Mouse (Mus musculus): ENCODE results near the gene Hyal2. TPM values are rescaled to one million over a fixed set of nuclear protein-coding genes. Genes with fewer than 3 reads are reported as not detected.
"Not testable (repeated sequence)": the region's sequence is repeated elsewhere in the genome, so short reads cannot be mapped to it uniquely, and the experiment has no call there.

Hyal2 gene
- total RNA-seq, 2 experiments from 2014 or later = 43.4 to 49.7 TPM

DNA sequence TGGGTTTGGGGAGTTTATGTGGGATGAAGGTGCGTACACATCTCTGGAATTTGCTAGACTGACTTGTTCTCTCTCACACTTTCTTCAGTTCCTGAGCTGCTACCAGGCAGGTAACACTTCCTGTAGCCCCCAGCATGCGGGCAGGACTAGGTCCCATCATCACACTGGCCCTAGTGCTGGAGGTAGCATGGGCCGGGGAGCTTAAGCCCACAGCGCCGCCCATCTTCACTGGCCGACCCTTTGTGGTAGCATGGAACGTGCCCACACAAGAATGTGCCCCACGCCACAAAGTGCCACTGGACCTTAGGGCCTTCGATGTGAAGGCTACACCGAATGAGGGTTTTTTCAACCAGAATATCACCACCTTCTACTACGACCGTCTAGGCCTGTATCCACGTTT lies 2.3 kb downstream of the Hyal2 start:
- no peak for DNase-seq

DNA sequence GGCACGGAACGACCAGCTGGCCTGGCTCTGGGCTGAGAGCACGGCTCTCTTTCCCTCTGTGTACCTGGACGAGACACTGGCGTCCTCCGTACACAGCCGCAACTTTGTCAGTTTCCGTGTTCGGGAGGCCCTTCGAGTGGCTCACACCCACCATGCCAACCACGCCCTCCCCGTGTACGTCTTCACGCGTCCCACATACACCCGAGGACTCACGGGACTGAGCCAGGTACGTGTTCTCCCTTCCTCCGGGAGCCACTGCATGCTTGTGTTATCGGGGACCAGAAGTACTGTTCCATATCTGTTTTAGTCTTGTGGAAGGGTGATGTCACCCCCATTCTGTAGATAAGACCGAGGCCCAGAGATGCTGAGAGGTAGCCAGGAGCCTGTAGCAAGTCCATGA lies 3.1 kb downstream of the Hyal2 start:
- no peak for DNase-seq

DNA sequence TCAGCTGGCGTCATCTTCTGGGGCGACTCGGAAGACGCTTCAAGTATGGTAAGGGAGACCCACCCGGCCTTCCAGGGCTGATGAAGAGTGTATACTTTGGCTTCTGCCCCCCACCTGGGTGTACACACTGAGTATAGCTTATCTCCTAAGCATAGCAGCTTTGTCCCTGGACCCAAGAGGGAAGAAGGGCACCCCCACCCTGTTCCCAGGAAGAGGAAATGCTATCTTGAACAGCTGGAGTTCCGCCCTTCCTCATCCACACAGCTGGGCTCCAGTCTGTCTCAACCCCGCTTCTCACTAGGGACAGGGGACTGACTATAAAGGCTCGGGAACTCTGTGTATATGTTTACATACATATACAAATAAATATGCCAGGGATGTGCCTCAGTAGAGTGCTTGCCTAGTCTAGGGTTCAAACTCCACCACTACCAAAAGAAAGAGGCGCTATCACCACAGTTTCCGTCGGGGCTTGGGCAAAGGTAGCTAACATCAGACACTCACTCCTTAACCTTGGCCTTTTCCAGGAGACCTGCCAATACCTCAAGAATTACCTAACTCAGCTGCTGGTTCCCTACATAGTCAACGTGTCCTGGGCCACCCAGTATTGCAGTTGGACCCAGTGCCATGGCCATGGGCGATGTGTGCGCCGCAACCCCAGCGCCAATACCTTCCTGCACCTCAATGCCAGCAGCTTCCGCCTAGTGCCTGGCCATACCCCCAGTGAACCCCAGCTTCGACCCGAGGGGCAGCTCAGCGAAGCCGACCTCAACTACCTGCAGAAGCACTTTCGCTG lies 4.0 kb downstream of the Hyal2 start:
- no peak for DNase-seq

DNA sequence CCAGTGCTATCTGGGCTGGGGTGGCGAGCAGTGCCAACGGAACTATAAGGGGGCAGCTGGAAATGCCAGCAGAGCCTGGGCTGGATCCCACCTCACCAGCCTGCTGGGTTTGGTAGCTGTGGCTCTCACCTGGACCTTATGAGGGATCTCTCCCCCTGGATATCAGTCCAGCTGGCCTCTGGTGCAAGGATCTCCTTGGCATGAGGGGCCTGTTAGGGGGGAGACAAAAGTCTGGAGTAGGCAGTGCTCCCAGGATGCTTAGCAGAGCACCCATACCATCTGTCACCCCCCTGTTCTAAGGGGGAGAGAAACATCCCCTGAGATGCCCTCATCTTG lies 4.5 kb downstream of the Hyal2 start:
- DNase-seq = no peak

DNA sequence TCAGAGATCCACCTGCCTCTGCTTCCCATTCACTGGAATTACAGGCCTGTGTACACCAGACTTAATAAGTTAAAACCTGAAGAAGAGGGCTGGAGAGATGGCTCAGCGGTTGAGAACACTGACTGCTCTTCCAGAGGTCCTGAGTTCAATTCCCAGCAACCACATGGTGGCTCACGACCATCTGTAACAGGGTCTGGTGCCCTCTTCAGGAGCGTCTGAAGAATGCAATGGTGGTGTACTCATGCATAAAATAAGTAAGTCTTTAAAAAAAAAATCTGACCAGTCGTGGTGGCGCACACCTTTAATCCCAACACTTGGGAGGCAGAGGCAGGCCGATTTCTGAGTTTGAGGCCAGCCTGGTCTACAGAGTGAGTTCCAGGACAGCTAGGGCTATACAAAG lies 6.0 kb downstream of the Hyal2 start:
- not testable (repeated sequence) for DNase-seq

DNA sequence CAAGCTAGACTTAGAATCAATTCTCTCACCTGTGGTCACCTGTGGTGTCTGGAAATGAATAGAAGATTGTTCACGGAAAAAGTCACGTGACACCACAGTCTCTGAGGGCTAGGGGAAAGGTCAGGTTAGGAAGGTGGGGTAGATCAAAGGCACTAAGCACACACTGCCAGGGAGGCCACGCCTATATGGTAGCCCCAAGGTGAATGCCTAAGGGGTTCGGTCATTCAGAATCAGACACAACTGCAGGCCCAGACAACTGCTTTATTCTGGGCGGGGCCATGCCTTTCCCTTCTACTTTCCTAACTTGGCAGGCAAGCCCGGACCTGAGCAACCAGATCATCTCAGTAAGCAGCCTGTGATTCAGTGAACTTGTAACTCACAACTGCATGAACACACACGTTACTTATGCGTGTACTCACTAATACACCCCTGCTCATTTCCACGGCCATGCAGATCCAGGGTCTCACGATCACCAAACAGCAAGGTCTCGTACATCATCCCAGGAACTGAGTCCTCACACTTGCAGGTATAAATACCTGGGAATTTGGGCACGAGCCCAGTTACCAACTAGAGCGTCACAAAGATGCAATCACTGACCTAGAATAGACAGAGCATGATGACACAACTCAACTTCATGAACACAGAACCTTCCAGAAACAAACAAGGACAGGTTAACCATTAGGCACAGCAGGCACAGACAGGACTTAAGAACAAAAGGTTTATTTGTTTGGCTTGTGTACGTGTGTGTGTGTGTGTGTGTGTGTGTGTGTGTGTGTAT lies 8.0 kb downstream of the Hyal2 start:
- no peak for DNase-seq

DNA sequence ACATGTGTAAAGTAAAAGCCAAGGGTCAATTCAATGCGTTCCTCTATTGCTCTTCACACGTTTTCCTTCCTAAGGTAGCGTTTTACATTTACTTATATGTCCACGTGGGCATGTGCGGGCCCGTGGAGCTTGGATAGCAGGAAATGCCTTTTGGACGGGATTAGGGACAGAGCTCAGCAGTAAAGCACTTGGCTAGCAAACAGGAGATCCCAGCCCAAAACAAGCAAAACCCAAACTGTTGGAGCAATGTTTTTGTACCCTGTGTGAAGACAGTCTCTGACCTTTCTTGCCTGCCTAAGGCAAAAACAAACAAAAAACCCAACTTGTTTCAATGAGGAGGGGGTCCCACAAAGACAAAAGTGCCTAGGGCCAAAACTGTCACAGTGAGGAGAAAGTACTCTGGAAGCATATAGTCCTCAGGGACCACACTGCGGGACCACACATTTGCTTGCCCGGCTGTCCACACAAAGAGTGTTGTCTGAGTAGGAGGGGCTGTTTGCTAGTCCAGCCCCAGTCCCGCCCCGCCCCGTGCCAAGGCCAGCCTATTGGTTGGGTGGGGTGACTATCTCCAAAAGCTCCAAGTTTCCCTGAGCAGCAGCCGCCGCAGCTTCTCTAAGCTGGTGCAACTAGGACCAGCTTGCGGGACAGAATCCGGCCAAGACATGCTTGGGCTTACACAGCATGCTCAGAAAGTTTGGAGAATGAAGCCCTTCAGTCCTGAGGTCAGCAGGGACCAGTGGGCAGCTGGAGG lies 8.8 kb downstream of the Hyal2 start, which contains the start of gene Hyal1:
TSS of gene Hyal1 (plus strand) at position 571 of the 751 bp plus-strand sequence.
- DNase-seq = peak; percentile 88

DNA sequence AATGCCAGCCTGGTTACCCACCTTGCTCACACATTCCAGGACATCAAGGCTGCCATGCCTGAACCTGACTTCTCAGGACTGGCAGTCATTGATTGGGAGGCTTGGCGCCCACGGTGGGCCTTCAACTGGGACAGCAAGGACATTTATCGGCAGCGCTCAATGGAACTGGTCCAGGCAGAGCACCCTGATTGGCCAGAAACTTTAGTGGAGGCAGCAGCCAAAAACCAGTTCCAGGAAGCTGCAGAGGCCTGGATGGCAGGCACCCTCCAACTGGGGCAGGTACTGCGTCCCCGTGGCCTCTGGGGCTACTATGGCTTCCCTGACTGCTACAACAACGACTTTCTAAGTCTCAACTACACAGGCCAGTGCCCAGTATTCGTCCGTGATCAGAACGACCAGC lies 10.1 kb downstream of the Hyal2 start:
- DNase-seq = no peak

DNA sequence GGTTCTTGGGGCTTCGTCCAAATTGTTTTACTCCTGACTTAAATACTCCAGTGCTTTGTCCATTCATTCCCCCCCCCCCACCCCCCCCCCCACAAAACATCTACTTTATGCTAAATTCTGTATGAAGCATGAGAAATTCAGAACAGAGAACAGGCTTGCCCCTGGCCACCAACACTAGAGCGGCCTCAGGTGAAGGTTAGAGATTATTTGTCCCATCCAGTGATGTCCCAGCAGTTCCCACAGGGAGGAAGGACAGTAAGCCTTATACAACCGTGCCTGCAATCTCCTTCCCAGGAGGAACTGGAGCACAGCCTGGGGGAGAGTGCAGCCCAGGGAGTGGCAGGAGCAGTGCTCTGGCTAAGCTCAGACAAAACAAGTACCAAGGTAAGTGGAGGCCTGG lies 10.8 kb downstream of the Hyal2 start, which contains the start of gene Naa80:
TSS of gene Naa80 (plus strand) at position 301 of the 400 bp plus-strand sequence.
- no peak for DNase-seq

DNA sequence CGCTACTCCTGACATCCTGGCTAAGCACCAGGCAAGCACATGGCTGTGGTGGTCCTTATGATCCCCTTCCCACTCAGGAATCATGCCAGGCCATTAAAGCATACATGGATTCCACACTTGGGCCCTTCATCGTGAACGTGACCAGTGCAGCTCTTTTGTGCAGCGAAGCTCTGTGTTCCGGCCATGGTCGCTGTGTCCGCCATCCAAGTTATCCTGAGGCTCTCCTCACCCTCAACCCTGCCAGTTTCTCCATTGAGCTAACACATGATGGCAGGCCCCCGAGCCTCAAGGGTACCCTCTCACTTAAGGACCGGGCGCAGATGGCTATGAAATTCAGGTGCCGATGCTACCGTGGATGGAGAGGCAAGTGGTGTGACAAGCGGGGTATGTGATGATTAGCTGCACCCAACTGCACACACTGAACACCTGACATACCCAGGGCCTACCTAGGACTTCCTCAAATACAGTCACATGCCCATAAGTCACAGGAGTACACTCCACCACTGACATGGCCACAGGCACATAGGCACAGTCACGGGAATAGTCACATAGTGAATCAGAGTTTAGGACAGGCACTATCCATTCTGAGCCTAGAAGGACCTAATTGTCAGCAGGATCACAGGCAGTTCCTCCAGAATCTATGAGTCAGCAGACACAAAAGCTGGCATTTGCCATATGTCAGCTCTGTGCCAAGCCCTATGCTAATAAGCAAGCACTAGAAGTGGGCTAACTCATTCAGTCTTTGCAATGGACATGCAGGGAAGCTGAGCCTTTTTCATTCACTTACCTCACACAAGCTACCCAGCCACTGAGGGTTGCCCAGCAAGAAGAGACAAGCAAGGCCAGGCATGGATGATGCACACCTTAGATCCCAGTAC lies 11.5 kb downstream of the Hyal2 start:
- no peak for DNase-seq

DNA sequence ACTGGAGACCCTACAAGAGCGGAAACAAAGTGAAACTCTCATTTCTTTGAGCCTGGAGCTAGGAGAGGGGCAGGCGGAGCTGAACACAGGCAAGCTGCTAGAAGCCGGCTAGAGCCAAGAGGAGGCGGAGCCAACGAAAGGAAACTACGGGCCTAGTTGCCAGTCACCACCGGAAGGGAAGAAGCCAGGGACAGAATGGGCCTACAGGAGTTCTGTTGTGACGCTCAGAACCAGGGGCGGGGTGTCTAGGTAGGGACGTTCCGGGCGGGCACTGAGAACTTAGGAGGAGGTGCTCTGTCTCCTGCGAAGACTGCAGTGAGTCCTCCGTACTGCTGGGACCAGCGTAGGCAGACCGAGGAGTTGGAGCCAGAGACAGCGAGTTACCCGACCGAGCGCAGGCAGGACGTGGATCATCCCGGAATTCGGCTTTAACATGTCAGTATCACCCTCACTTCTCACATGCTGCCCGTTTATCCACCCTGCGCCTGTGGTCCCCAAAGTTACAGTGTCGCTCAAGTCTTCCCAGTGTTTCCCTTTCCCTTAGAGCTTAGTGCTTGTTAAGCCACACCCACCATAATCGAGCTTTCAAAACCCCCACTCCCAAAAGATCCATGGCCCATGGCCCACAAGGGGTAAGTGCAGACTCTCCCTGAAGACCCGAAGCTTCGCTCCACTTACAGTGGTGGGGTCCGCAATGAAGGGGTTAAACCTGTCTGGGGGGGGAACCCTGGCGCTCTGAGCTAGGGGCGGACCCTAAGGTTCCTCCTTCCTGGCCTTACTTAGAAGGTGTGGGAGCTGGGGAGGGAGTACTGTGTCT lies 13.0 kb downstream of the Hyal2 start, which contains the start of gene Hyal3:
TSS of gene Hyal3 (plus strand) at position 318 of the 817 bp plus-strand sequence.
- DNase-seq = peak; percentile 91

DNA sequence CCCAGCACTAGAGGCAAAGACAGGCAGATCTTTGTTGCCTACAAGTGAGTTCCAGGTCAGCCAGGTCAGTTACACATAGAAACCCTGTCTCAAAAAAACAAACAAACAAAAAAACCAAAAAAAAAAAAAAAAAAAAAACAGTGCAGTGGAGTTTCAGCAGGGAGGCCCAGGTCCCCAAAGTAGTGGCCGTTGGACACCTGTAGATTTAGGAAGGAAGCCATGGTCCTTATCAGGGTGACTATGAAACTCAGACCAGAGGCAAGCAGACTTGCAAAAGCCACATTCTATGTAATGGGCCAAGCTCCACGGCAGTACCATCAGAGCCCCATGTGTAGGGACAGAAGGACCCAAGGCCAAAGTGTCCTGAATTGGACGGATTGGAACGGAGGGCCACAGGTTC lies 13.8 kb downstream of the Hyal2 start:
- DNase-seq = no peak

DNA sequence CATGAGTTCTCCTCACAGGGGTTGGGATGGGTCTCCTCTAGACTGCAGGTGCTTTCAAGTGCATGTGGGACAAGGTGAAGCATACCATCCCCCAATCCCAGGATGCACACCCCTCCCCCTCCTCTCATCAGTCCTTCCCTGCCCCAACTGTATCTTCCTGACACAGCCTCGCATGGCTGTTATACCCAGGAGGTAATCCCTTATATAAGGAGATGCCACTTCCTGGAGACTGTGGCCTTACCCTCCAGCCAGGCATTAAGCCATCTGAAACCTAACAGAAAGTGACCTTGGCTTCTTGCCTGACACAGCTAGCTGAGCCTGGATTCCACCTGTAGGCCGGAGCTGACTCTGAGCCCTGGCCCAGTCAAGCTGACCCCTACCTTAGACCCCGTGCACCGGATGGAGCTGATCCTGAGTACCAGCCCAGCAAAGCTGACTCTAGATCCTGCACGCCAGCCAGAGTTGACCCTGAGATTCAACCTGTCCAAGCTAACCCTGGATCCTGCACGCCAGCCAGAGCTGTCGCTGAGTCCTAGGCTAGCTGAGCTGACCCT lies 14.8 kb downstream of the Hyal2 start:
- no peak for DNase-seq

DNA sequence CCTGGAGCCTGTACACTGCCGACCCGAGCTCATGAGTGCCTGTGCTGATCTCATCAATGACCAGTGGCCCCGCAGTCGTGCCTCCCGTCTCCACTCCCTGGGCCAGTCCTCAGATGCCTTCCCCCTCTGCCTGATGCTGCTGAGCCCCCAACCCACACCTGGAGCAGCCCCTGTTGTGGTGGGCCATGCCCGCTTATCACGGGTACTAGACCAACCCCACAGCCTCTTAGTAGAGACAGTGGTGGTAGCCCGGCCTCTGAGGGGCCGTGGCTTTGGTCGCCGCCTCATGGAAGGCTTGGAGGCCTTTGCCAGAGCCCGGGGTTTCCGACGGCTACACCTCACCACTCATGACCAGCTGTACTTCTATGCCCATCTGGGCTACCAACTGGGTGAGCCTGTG lies 15.4 kb downstream of the Hyal2 start:
- DNase-seq = no peak

DNA sequence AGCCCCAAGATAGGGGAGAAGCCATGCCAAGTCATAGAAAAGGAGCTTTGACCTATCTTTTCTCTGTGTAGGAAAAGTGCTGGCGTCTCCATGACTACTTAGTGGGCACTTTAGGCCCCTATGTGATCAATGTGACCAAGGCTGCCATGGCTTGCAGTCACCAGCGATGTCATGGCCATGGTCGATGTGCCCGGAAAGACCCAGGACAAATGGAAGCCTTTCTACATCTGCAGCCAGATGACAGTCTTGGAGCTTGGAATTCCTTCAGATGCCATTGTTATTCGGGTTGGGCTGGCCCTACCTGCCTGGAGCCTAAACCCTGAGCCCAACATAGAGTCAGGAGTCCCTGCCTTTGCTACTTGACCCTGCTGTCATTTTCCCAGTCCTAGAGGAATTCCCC lies 18.8 kb downstream of the Hyal2 start:
- no peak for DNase-seq

DNA sequence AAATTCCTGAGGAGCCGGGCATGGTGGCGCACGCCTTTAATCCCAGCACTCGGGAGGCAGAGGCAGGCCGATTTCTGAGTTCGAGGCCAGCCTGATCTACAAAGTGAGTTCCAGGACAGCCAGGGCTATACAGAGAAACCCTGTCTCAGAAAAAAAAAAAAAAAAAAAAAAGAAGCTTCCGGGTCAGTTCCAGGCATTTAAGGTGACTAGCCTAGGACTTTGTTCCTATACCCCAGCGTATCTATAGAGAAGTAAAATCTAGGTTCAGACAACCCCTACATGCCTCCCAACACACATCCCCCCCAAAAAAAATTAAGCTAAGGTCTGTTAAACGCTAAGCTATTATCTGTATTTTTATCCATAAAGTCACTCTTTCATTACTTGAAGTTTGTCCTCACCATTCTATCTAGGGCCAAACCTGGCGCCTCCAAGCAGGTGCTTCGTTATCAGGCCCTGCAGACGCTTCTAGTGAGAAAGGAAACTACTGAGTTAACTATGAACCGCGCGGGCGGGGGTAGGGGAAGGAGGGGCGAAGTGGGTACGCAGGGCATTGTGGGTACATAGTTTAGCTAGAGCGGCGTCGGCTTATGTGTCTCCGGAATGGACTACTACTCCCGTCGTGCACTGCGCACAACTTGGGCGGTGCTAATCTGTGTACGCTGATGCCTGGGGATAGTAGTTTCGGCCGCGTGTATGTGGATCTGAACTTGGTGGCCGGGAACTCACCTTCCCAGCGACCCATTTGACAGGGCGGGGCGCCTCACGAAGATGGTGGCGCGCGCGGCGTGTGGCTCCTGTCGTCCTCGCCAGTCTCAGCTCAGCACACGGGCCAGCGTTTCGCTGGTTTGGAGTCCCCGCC lies 19.5 kb downstream of the Hyal2 start, which contains the start of gene Ifrd2:
TSS of gene Ifrd2 (plus strand) at position 669 of the 859 bp plus-strand sequence.
- peak; percentile 95 for DNase-seq

DNA sequence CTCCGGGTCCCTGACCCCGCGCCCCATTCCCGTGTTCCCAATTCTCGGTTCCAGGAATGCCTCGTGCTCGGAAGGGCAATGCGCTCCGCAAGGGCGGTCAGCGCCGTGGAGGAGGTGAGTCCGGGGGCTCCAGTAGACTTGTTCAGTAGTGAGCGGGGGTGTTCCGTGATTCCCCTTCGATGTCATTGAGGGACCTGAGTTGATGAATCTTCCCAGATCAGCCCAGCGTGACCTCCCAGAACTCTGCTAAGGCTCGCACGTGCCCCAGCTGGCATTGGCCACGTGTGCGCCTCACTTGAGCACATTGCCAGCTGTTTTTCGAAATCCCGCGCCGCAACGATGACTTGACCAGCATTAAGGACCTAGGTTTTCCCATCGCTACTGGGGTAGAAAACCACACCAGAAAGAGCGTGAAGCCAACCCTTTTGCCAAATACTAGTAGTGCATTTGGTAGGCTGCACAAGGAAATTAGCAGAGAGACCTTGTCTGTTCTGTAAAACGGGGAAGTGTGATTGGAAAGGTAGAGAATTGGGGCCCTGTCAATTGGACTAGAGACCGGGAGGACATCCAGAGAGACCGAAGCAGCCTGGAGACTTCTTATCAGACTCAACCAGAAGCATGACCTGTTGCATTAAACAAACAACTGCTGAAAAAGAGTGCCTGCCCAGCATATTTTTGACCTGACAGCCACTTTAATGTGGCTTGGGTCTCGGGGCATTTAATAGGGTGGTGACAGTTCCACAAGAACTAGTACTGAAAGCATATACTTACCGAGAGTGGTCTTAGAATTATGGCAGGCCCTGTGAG lies 20.3 kb downstream of the Hyal2 start:
- peak; percentile 68 for DNase-seq

DNA sequence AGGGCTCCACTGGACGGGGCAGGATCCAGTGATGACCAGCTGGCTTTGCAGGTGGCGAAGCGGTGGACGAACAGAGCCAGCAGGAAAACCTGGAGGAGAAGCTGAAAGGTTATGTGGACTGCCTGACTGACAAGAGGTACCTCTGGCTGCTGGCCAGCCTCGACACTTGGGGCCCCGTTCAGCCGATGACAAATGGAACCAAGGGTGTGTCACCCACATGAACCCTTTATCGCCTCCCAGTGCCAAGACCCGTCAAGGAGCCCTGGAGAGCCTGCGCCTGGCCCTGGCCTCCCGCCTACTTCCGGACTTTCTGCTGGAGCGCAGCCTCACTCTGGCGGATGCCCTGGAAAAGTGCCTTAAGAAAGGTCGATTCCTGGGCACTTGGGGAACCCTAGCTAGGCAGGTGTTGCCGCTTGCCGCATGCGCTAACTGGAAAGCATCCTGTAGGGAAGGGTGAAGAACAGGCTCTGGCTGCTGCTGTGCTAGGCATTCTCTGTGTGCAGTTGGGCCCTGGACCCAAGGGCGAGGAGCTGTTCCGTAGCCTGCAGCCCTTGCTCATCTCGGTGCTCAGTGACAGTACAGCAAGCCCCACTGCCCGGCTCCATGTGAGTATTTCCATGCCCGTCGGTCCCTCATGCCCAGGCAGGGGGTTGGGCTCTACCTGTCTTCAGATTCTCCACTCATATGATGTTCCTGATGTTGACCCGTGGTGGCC lies 22.5 kb downstream of the Hyal2 start:
- DNase-seq = peak; percentile 64
